Mouse (Mus musculus) gastrocnemius, postnatal 25 days (tissue): ENCODE data around the gene Hivep3. TPM values are rescaled to one million over a fixed set of nuclear protein-coding genes. Genes with fewer than 3 reads are reported as not detected.

ENCODE experiments used
- DNase-seq: peaks from one replicate; pipeline ENCODE4 v3.0.0; 2022
- total RNA-seq, 2 experiments: library from RNA; stranded (reverse); gene quantifications; 1 replicate in 1 of 2; 2 replicates in 1 of 2; pipeline ENCODE4 v1.2.3; 2021

Hivep3 gene
- total RNA-seq, 2 experiments from 2014 or later, result 2.4 TPM

GRCm38 (mm10) chr4:120106362-120106761, 372.8 kb downstream of the Hivep3 start:
- no peak for DNase-seq

GRCm38 (mm10) chr4:120107787-120108186, 374.2 kb downstream of the Hivep3 start:
- no peak for DNase-seq

- DNase-seq, result no peak
Measured at GRCm38 (mm10) chr4:120115516-120115915, 381.9 kb downstream of the Hivep3 start.

GRCm38 (mm10) chr4:120116312-120116711, 382.7 kb downstream of the Hivep3 start:
- DNase-seq, result no peak

GRCm38 (mm10) chr4:120120276-120120675, 386.7 kb downstream of the Hivep3 start:
- no peak for DNase-seq

- DNase-seq, result no peak
Measured at GRCm38 (mm10) chr4:120124656-120125055, 391.1 kb downstream of the Hivep3 start.

GRCm38 (mm10) chr4:120126047-120126446, 392.5 kb downstream of the Hivep3 start:
- DNase-seq, result peak; percentile 65

- no peak for DNase-seq
Measured at GRCm38 (mm10) chr4:120127333-120127732, 393.7 kb downstream of the Hivep3 start.

GRCm38 (mm10) chr4:120128033-120128432, 394.4 kb downstream of the Hivep3 start:
- peak; percentile 70 for DNase-seq

- DNase-seq, result no peak
Measured at GRCm38 (mm10) chr4:120129233-120129885, 395.8 kb downstream of the Hivep3 start.

GRCm38 (mm10) chr4:120130926-120131325, 397.3 kb downstream of the Hivep3 start:
- DNase-seq, result no peak

- DNase-seq, result no peak
Measured at GRCm38 (mm10) chr4:120131441-120132220, 398.0 kb downstream of the Hivep3 start.

GRCm38 (mm10) chr4:120134223-120134622, 400.6 kb downstream of the Hivep3 start:
- DNase-seq, result no peak

GRCm38 (mm10) chr4:120141810-120142209, 408.2 kb downstream of the Hivep3 start:
- DNase-seq, result no peak

- peak; percentile 76 for DNase-seq
Measured at GRCm38 (mm10) chr4:120142905-120143304, 409.3 kb downstream of the Hivep3 start.

GRCm38 (mm10) chr4:120144343-120144742, 410.8 kb downstream of the Hivep3 start:
- DNase-seq, result peak; percentile 73

GRCm38 (mm10) chr4:120145931-120146330, 412.3 kb downstream of the Hivep3 start:
- DNase-seq, result no peak

GRCm38 (mm10) chr4:120148291-120149141, 414.9 kb downstream of the Hivep3 start:
- peak; percentile 68 for DNase-seq

- no peak for DNase-seq
Measured at GRCm38 (mm10) chr4:120149142-120149524, 415.5 kb downstream of the Hivep3 start.

GRCm38 (mm10) chr4:120150345-120150920, 416.8 kb downstream of the Hivep3 start:
- no peak for DNase-seq

- DNase-seq, result no peak
Measured at GRCm38 (mm10) chr4:120151906-120152305, 418.3 kb downstream of the Hivep3 start.

- no peak for DNase-seq
Measured at GRCm38 (mm10) chr4:120152648-120153047, 419.1 kb downstream of the Hivep3 start.
